Mouse (Mus musculus): ENCODE results near the gene Taar7f. TPM values are rescaled to one million over a fixed set of nuclear protein-coding genes. Genes with fewer than 3 reads are reported as not detected.

Gene Taar7f
- not detected for polyA plus RNA-seq (2014; fragmentation: Illumina TruSeq; extraction: RNeasy Lipid Tissue Mini Kit (QIAGEN cat#74804); ENCODE audit: low read depth, low replicate concordance)

DNA sequence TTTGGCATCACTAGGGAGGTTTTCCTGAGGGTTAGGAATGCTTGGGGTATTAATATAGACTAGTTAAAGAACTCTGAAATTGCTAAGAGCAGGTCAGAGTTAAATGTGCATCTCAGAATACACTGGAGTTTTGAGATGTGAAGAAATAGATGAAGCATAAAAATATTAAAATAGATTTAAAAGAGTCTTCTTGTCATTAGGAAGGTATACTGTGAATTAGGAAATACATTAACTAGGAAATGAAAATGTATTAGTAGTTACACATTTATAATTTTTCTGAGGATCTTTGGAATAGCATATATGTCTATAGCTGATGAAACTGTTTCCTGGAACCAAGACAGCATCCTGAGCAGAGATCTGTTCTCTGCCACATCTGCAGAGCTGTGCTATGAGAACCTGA, at the start of gene Taar7f:
Taar7f (plus strand) TSS at position 301 of the 400 bp plus-strand sequence.

DNA sequence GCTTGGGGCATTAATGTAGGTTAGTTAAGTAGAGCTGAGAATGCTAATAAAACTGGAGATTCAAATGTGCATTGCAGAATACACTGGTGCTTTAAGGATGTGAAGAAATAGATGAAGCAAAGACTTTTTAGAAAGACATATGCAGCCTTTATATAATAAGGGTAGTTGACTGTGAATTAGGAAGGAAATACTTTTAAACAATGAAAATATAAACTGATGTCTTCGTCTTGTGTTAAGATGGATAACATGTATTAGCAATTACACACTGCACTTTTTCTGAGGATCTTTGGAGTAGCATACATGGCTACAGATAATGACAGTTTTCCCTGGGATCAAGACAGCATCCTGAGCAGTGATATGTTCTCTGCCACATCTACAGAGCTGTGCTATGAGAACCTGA, 49.7 kb upstream of the Taar7f start, which contains the start of gene Taar7b:
Taar7b (plus strand) TSS at position 301 of the 400 bp plus-strand sequence.

DNA sequence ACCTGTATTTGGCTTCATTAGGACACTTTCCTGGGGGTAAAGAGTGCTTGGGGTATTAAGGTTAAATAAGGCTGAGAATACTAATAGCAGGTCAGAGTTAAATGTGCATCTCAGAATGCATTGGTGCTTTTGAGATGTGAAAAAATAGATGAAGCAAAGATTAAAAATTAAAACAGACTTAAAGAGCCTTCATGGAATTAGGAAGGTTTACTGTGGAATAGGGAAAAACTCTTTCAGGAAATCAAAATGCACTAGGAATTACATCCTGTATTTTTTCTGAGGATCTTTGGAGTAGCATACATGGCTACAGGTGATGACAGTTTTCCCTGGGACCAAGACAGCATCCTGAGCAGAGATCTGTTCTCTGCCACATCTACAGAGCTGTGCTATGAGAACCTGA, 22.4 kb upstream of the Taar7f start, which contains the start of gene Taar7d:
Taar7d (plus strand) TSS at position 301 of the 400 bp plus-strand sequence.

DNA sequence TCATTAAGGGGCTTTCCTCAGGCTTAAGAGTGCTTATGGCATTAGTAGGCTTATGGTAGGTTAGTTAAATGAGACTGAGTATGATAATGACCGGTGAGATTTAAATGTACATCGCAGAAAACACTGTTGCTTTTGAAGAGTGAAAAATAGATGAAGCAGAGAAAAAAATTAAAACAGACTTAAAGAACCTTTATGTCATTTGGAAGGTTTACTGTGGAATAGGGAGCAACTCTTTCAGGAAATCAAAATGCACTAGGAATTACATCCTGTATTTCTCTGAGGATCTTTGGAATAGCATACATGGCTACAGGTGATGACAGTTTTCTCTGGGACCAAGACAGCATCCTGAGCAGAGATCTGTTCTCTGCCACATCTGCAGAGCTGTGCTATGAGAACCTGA, 12.0 kb upstream of the Taar7f start, which contains the start of gene Taar7e:
Taar7e (plus strand) TSS at position 301 of the 400 bp plus-strand sequence.

DNA sequence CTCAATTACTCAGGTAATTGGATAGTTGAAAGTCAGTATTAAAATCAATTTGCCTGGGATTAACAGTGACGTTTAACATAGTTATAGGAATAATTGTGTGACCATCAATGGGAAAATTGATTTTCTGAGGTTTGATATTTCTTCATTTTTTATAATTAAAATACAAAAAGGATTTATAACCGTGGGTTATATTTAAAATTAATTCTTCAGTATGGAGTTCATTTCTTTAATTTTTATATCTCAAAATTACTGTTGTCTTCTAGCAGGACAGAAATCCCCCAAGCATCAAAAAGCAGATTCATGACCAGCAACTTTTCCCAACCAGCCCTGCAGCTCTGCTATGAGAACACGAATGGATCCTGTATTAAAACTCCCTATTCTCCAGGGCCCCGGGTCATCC, 26.9 kb downstream of the Taar7f start, which contains the start of gene Taar8a:
Taar8a (plus strand) TSS at position 301 of the 400 bp plus-strand sequence.

DNA sequence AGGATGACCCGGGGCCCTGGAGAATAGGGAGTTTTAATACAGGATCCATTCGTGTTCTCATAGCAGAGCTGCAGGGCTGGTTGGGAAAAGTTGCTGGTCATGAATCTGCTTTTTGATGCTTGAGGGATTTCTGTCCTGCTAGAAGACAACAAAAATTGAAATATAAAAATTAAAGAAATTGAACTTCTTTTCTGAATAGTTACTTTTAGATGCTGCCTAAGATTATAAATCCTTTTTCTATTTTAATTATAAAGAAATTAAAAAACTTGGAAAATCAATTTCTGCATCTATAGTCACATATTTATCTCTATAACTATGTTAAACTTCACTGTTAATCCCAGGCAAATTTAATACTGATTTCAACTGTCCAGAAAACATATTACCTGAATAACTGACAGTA, 42.9 kb downstream of the Taar7f start, which contains the start of gene Taar8b:
Taar8b (minus strand) TSS at position 101 of the 400 bp plus-strand sequence.

Other genes starting within 250 kb of the Taar7f start
- not detected for gene Vnn3, start 198.0 kb upstream of the Taar7f start, polyA plus RNA-seq (2014; fragmentation: Illumina TruSeq; extraction: RNeasy Lipid Tissue Mini Kit (QIAGEN cat#74804); ENCODE audit: low read depth, low replicate concordance)
- 162 TPM for gene Vnn1, start 154.8 kb upstream of the Taar7f start, polyA plus RNA-seq (2014; fragmentation: Illumina TruSeq; extraction: RNeasy Lipid Tissue Mini Kit (QIAGEN cat#74804); ENCODE audit: low read depth, low replicate concordance)
- not detected for gene Taar1, start 129.2 kb upstream of the Taar7f start, polyA plus RNA-seq (2014; fragmentation: Illumina TruSeq; extraction: RNeasy Lipid Tissue Mini Kit (QIAGEN cat#74804); ENCODE audit: low read depth, low replicate concordance)
- gene Taar2, start 110.9 kb upstream of the Taar7f start, polyA plus RNA-seq (2014; fragmentation: Illumina TruSeq; extraction: RNeasy Lipid Tissue Mini Kit (QIAGEN cat#74804); ENCODE audit: low read depth, low replicate concordance): not detected
- gene Taar3, start 100.0 kb upstream of the Taar7f start, polyA plus RNA-seq (2014; fragmentation: Illumina TruSeq; extraction: RNeasy Lipid Tissue Mini Kit (QIAGEN cat#74804); ENCODE audit: low read depth, low replicate concordance): not detected
- not detected for gene Taar4, start 89.0 kb upstream of the Taar7f start, polyA plus RNA-seq (2014; fragmentation: Illumina TruSeq; extraction: RNeasy Lipid Tissue Mini Kit (QIAGEN cat#74804); ENCODE audit: low read depth, low replicate concordance)
- not detected for gene Taar5, start 78.8 kb upstream of the Taar7f start, polyA plus RNA-seq (2014; fragmentation: Illumina TruSeq; extraction: RNeasy Lipid Tissue Mini Kit (QIAGEN cat#74804); ENCODE audit: low read depth, low replicate concordance)
- gene Taar6, start 63.9 kb upstream of the Taar7f start, polyA plus RNA-seq (2014; fragmentation: Illumina TruSeq; extraction: RNeasy Lipid Tissue Mini Kit (QIAGEN cat#74804); ENCODE audit: low read depth, low replicate concordance): not detected
- gene Taar7a, start 56.0 kb upstream of the Taar7f start, polyA plus RNA-seq (2014; fragmentation: Illumina TruSeq; extraction: RNeasy Lipid Tissue Mini Kit (QIAGEN cat#74804); ENCODE audit: low read depth, low replicate concordance): not detected
- gene Taar7b, start 49.6 kb upstream of the Taar7f start, polyA plus RNA-seq (2014; fragmentation: Illumina TruSeq; extraction: RNeasy Lipid Tissue Mini Kit (QIAGEN cat#74804); ENCODE audit: low read depth, low replicate concordance): not detected
- not detected for gene Taar7d, start 22.3 kb upstream of the Taar7f start, polyA plus RNA-seq (2014; fragmentation: Illumina TruSeq; extraction: RNeasy Lipid Tissue Mini Kit (QIAGEN cat#74804); ENCODE audit: low read depth, low replicate concordance)
- not detected for gene Taar7e, start 11.9 kb upstream of the Taar7f start, polyA plus RNA-seq (2014; fragmentation: Illumina TruSeq; extraction: RNeasy Lipid Tissue Mini Kit (QIAGEN cat#74804); ENCODE audit: low read depth, low replicate concordance)
- gene Taar8a, start 27.0 kb downstream of the Taar7f start, polyA plus RNA-seq (2014; fragmentation: Illumina TruSeq; extraction: RNeasy Lipid Tissue Mini Kit (QIAGEN cat#74804); ENCODE audit: low read depth, low replicate concordance): not detected
- not detected for gene Taar8b, start 42.8 kb downstream of the Taar7f start, polyA plus RNA-seq (2014; fragmentation: Illumina TruSeq; extraction: RNeasy Lipid Tissue Mini Kit (QIAGEN cat#74804); ENCODE audit: low read depth, low replicate concordance)
- not detected for gene Taar8c, start 52.4 kb downstream of the Taar7f start, polyA plus RNA-seq (2014; fragmentation: Illumina TruSeq; extraction: RNeasy Lipid Tissue Mini Kit (QIAGEN cat#74804); ENCODE audit: low read depth, low replicate concordance)
- gene Taar9, start 60.0 kb downstream of the Taar7f start, polyA plus RNA-seq (2014; fragmentation: Illumina TruSeq; extraction: RNeasy Lipid Tissue Mini Kit (QIAGEN cat#74804); ENCODE audit: low read depth, low replicate concordance): not detected
- gene Stx7, start 99.8 kb downstream of the Taar7f start, polyA plus RNA-seq (2014; fragmentation: Illumina TruSeq; extraction: RNeasy Lipid Tissue Mini Kit (QIAGEN cat#74804); ENCODE audit: low read depth, low replicate concordance): 366 TPM
- gene Moxd1, start 174.0 kb downstream of the Taar7f start, polyA plus RNA-seq (2014; fragmentation: Illumina TruSeq; extraction: RNeasy Lipid Tissue Mini Kit (QIAGEN cat#74804); ENCODE audit: low read depth, low replicate concordance): not detected

Data from kidney, adult 10 weeks (tissue).